Mouse (Mus musculus) hindbrain, embryonic 15.5 days (tissue): ENCODE measurements around the gene Aqr. TPM values are rescaled to one million over a fixed set of nuclear protein-coding genes. Genes with fewer than 3 reads are reported as not detected.

Source experiments
- ATAC-seq: fragments of 200-750 bp; cut with Nextera tagmentation; 2 replicates; pipeline ENCODE4 v1.8.0; 2017; ENCODE audit warnings: low read depth, moderate number of reproducible peaks, moderate TSS enrichment; ENCODE audit not compliant: low FRiP score
- H3K27ac ChIP-seq: fragments of 300-500 bp; sonication (generic); replicated peaks from 2 replicates; pipeline ENCODE4 v1.5.1; 2015; ENCODE audit warnings: mild to moderate bottlenecking, inconsistent platforms
- H3K27me3 ChIP-seq: fragments of 300-500 bp; sonication (generic); 2 replicates; pipeline ENCODE4 v1.6.1; 2015; ENCODE audit warnings: control low read depth, inconsistent platforms
- H3K36me3 ChIP-seq: fragments of 300-500 bp; sonication (generic); 2 replicates; pipeline ENCODE4 v1.6.1; 2015; ENCODE audit warnings: control low read depth, inconsistent platforms
- H3K4me1 ChIP-seq: fragments of 300-500 bp; sonication (generic); replicated peaks from 2 replicates; pipeline ENCODE4 v1.6.1; 2015; ENCODE audit warnings: control low read depth, inconsistent platforms
- H3K4me2 ChIP-seq: fragments of 300-500 bp; sonication (generic); 2 replicates; pipeline ENCODE4 v1.6.1; 2015; ENCODE audit warnings: moderate library complexity, mild to moderate bottlenecking, inconsistent platforms
- H3K4me3 ChIP-seq: fragments of 300-500 bp; sonication (generic); 2 replicates; pipeline ENCODE4 v1.5.1; 2015; ENCODE audit warnings: mild to moderate bottlenecking, inconsistent platforms
- H3K9ac ChIP-seq: fragments of 300-500 bp; sonication (generic); 2 replicates; pipeline ENCODE4 v1.6.1; 2015; ENCODE audit warnings: inconsistent platforms
- H3K9me3 ChIP-seq: fragments of 300-500 bp; sonication (generic); 2 replicates; pipeline ENCODE4 v1.6.1; 2016; ENCODE audit warnings: control low read depth, inconsistent platforms
- WGBS: fragments of 180-500 bp; shearing (Covaris S2); methylation state at CpG from one replicate; pipeline ENCODE4 v1.1.7; 2015; 5-methylcytosine and 5-hydroxymethylcytosine counted together
- polyA plus RNA-seq: library from polyadenylated mRNA; unstranded; fragments of >200 nt; fragmentation: Nextera tagmentation; extraction: Ambion mirVana; gene quantifications from 2 replicates; pipeline ENCODE4 v1.2.1, GENCODE M21; 2015

Gene Aqr
- polyA plus RNA-seq, 1 experiment from 2014 or later = 35.3 TPM

GRCm38 (mm10) chr2:114173248-114173647, 13.6 kb downstream of the Aqr start:
- H3K9ac ChIP-seq = no peak overlapping the region
- H3K9me3 ChIP-seq = no peaks in the 10 kb centered on the region

GRCm38 (mm10) chr2:114167837-114168236, 19.0 kb downstream of the Aqr start:
- no peak for ATAC-seq
- no peak overlapping the region for H3K27ac ChIP-seq
- H3K9me3 ChIP-seq = no peaks in the 10 kb centered on the region
- no peak overlapping the region for H3K4me3 ChIP-seq
- H3K36me3 ChIP-seq = peaks cover 44% of the 10 kb centered on the region
- no peaks in the 10 kb centered on the region for H3K27me3 ChIP-seq
- no peak overlapping the region for H3K9ac ChIP-seq
- no peak overlapping the region for H3K4me2 ChIP-seq
- H3K4me1 ChIP-seq = 0 out of 2 replicates have a peak, but pooled peaks cover 2% of the 10 kb centered on the region

More at GRCm38 (mm10) chr2:114173248-114173647, 13.6 kb downstream of the Aqr start:
- Histone ChIP-seq H3K4me2 (no peak overlapping the region; the same call in 1 of the 2 replicates), H3K27ac (no peak overlapping the region), H3K4me1 (peaks cover 17% of the 10 kb centered on the region), H3K4me3 (no peak overlapping the region), H3K36me3 (peaks cover 9% of the 10 kb centered on the region; the same call in 1 of the 2 replicates), H3K27me3 (no peaks in the 10 kb centered on the region)
- ATAC-seq = no peak

DNA sequence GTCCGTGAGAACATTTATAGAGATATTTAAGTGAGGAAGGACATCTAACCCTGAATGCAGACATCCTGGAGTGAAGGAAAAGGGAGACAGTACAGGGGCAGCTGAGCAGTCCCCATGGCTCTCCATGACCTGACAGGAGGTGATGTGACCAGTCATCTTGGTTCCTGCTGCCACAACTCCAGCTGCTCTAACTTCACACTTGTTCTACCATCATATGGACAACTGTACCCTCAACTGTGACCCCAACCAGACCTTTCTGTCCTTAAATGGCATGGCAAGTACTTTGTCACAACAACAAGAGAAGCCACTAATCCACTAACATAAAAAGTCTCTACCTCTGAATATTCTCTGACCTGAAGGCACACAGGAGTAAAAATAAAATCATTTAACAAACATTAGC, 24.8 kb downstream of the Aqr start:
- H3K4me1 ChIP-seq = no peaks in the 10 kb centered on the region
- WGBS = 86% methylated on average over 1 of the region's 1 CpGs
- no peak overlapping the region for H3K9ac ChIP-seq
- no peaks in the 10 kb centered on the region for H3K9me3 ChIP-seq
- ATAC-seq = no peak
- H3K4me2 ChIP-seq = no peak overlapping the region
- no peak overlapping the region for H3K27ac ChIP-seq
- H3K4me3 ChIP-seq = no peak overlapping the region
- H3K36me3 ChIP-seq = peaks cover 62% of the 10 kb centered on the region
- no peaks in the 10 kb centered on the region for H3K27me3 ChIP-seq

DNA sequence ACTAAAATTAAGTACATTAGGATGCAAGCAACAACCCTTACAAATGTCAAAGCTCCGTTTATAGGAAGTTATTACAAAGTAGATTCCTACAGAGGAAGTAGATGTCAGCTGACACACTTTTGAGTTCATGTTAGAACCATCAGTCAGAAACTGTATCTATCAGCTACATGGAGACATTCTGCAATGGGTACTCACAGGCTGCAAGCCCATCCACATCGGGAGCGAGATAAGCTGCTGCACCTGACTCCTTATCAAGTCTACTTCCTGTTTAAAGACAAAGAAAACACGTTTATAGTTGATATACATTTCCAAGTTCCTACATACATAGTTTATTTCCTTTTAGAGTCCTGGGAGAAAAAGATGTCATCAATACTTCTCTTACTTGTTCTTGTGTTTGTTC, 29.5 kb downstream of the Aqr start:
- H3K9me3 ChIP-seq = no peaks in the 10 kb centered on the region
- no peak overlapping the region for H3K27ac ChIP-seq
- H3K9ac ChIP-seq = no peak overlapping the region
- WGBS = 91% methylated on average over 4 of the region's 4 CpGs
- ATAC-seq = no peak
- no peak overlapping the region for H3K4me2 ChIP-seq
- H3K4me1 ChIP-seq = no peaks in the 10 kb centered on the region
- no peaks in the 10 kb centered on the region for H3K27me3 ChIP-seq
- H3K36me3 ChIP-seq = peaks cover 68% of the 10 kb centered on the region
- no peak overlapping the region for H3K4me3 ChIP-seq

DNA sequence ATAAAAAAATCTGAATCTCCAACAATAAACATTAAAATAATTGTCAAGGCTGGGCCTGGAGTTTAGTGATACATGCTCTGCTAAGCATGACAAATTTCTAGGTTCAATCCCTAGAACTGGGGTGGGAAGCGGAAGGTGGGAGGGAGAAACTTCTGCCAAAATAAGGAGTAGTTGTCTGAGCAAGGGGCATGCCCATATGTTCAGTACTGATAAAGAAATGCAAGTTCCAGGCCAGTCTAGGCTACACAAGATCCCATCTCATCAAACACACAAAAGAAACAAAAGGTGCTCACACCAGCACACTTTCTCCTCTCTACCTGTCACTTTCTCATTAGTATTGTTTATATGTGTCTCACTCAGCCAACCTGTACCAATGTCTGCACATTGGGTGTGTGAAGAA, 30.2 kb downstream of the Aqr start:
- ATAC-seq = no peak
- H3K4me2 ChIP-seq = no peak overlapping the region
- 89% methylated on average over 1 of the region's 1 CpGs for whole genome bisulfite sequencing
- no peak overlapping the region for H3K9ac ChIP-seq
- no peaks in the 10 kb centered on the region for H3K27me3 ChIP-seq
- no peak overlapping the region for H3K4me3 ChIP-seq
- H3K9me3 ChIP-seq = no peaks in the 10 kb centered on the region
- H3K27ac ChIP-seq = no peak overlapping the region
- peaks cover 68% of the 10 kb centered on the region for H3K36me3 ChIP-seq
- H3K4me1 ChIP-seq = no peaks in the 10 kb centered on the region

DNA sequence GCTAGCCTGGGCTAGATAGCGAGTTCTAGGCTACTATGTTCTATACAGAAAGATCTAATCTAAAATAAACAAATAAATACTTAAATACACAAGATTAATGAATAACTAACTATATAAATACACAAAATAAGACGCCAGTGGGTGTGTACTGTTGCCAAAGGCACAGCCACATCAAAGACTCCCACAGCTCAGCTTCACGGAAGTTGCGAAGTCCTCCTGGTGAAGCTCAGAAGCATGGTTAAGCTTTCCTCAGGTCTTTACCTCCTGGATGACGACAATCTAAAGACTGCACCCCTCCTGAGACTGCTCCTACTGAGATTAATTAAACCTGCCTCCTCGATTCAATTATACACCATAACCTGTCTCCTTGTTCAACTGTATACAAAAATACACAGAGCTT, 33.6 kb downstream of the Aqr start:
- Histone ChIP-seq H3K27me3 (no peaks in the 10 kb centered on the region), H3K9ac (no peak overlapping the region), H3K27ac (no peak overlapping the region), H3K36me3 (peaks cover 72% of the 10 kb centered on the region), H3K4me3 (no peak overlapping the region), H3K4me1 (no peaks in the 10 kb centered on the region), H3K9me3 (no peaks in the 10 kb centered on the region), H3K4me2 (no peak overlapping the region)
- 88% methylated on average over 6 of the region's 6 CpGs for WGBS
- ATAC-seq = no peak

GRCm38 (mm10) chr2:114146864-114147458, 39.9 kb downstream of the Aqr start:
- H3K4me1 ChIP-seq = no peaks in the 10 kb centered on the region
- no peak overlapping the region for H3K4me3 ChIP-seq
- H3K9ac ChIP-seq = no peak overlapping the region
- no peak overlapping the region for H3K27ac ChIP-seq
- no peaks in the 10 kb centered on the region for H3K27me3 ChIP-seq
- no peak overlapping the region for H3K4me2 ChIP-seq
- H3K36me3 ChIP-seq = peaks cover 67% of the 10 kb centered on the region
- no peak for ATAC-seq
- 93% methylated on average over 15 of the region's 15 CpGs for WGBS
- no peaks in the 10 kb centered on the region for H3K9me3 ChIP-seq

- Histone ChIP-seq H3K9me3 (no peaks in the 10 kb centered on the region), H3K4me3 (no peak overlapping the region), H3K27me3 (no peaks in the 10 kb centered on the region), H3K4me1 (no peaks in the 10 kb centered on the region), H3K9ac (no peak overlapping the region), H3K36me3 (peaks cover 72% of the 10 kb centered on the region), H3K27ac (no peak overlapping the region), H3K4me2 (no peak overlapping the region)
- 81% methylated on average over 6 of the region's 6 CpGs for WGBS
- no peak for ATAC-seq
Measured at GRCm38 (mm10) chr2:114145315-114145801, 41.5 kb downstream of the Aqr start.

DNA sequence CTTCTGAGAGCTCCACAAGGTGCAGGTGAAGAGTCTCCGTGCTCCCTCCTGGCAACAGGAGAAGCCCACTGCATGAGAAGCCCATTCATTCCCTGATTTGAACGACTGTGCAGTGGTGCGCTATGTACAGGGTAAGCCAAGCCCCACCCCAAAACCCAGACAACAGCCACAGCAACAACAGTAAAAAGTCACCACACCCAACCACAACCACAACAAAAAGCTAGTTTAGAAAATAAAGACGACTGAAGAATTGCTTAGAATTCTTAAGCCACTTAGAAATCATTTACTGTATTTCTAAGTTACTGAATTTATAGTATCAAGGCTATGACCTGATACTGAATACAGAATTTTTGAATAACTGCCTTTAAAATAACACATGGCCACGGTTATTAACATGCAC, 41.9 kb downstream of the Aqr start:
- Histone ChIP-seq H3K9me3 (no peaks in the 10 kb centered on the region), H3K4me3 (no peak overlapping the region), H3K36me3 (peaks cover 72% of the 10 kb centered on the region), H3K9ac (no peak overlapping the region), H3K27ac (no peak overlapping the region), H3K4me2 (no peak overlapping the region), H3K4me1 (no peaks in the 10 kb centered on the region), H3K27me3 (no peaks in the 10 kb centered on the region)
- ATAC-seq = no peak
- WGBS = 94% methylated on average over 5 of the region's 5 CpGs

DNA sequence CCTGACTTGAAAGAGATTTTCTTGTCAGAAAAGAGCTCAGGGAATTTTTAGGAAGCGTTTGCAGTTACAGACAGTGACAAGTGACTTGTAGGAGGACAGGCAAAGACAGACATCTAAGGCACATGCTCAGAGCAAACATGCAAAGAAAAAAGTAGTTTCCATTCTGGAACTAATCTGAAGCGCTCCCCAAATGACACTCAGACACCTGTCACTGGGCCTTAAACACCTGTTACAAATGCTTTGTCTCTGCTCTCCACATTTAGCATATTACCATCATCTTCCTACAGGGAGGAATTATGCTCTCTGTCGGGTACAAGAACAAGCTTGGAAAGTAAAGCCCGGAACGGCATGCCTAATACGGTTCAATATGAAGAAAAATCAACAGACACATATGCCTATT, 43.0 kb downstream of the Aqr start:
- no peak for ATAC-seq
- Histone ChIP-seq H3K4me2 (no peak overlapping the region), H3K9me3 (no peaks in the 10 kb centered on the region), H3K27me3 (no peaks in the 10 kb centered on the region), H3K4me1 (no peaks in the 10 kb centered on the region), H3K9ac (no peak overlapping the region), H3K4me3 (no peak overlapping the region), H3K36me3 (peaks cover 74% of the 10 kb centered on the region), H3K27ac (no peak overlapping the region)
- 88% methylated on average over 6 of the region's 6 CpGs for WGBS

DNA sequence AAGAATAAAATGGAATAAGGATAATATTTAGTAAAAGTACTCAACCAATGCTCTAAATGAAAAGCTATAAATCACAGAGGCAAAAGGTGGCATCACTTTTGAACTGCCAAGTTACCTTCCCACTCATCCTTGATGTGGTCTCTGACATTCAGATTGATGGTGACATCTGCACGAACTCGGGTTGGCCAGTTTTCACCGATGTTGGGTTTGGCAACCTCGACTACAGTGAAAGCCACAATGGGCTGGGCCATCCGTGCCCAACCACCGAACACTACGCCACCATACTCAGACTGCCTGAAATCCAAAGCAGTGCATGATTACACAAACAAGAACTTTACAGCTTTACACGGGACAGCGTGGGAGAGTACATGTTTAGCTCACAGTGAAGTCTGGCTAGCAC, 50.1 kb downstream of the Aqr start:
- H3K9ac ChIP-seq = no peak overlapping the region
- no peak for ATAC-seq
- no peaks in the 10 kb centered on the region for H3K4me1 ChIP-seq
- H3K4me3 ChIP-seq = no peak overlapping the region
- H3K27ac ChIP-seq = no peak overlapping the region
- 96% methylated on average over 9 of the region's 9 CpGs for WGBS
- no peaks in the 10 kb centered on the region for H3K27me3 ChIP-seq
- no peak overlapping the region for H3K4me2 ChIP-seq
- H3K36me3 ChIP-seq = peaks cover 81% of the 10 kb centered on the region
- H3K9me3 ChIP-seq = no peaks in the 10 kb centered on the region

GRCm38 (mm10) chr2:114135777-114136176, 51.0 kb downstream of the Aqr start:
- WGBS = 78% methylated on average over 2 of the region's 2 CpGs

GRCm38 (mm10) chr2:114133355-114133754, 53.5 kb downstream of the Aqr start:
- peaks cover 75% of the 10 kb centered on the region for H3K36me3 ChIP-seq
- ATAC-seq = no peak
- no peaks in the 10 kb centered on the region for H3K27me3 ChIP-seq
- H3K4me3 ChIP-seq = no peak overlapping the region
- no peaks in the 10 kb centered on the region for H3K9me3 ChIP-seq
- H3K4me2 ChIP-seq = no peak overlapping the region
- H3K27ac ChIP-seq = no peak overlapping the region
- WGBS = 93% methylated on average over 4 of the region's 4 CpGs
- H3K4me1 ChIP-seq = no peaks in the 10 kb centered on the region
- no peak overlapping the region for H3K9ac ChIP-seq

More at GRCm38 (mm10) chr2:114135777-114136176, 51.0 kb downstream of the Aqr start:
- Histone ChIP-seq H3K9ac (no peak overlapping the region), H3K9me3 (no peaks in the 10 kb centered on the region), H3K27me3 (no peaks in the 10 kb centered on the region), H3K36me3 (peaks cover 76% of the 10 kb centered on the region), H3K4me2 (no peak overlapping the region), H3K4me3 (no peak overlapping the region), H3K27ac (no peak overlapping the region), H3K4me1 (no peaks in the 10 kb centered on the region)
- no peak for ATAC-seq
